Mouse (Mus musculus): ENCODE measurements around the gene Mpv17.

Gene Mpv17

DNA sequence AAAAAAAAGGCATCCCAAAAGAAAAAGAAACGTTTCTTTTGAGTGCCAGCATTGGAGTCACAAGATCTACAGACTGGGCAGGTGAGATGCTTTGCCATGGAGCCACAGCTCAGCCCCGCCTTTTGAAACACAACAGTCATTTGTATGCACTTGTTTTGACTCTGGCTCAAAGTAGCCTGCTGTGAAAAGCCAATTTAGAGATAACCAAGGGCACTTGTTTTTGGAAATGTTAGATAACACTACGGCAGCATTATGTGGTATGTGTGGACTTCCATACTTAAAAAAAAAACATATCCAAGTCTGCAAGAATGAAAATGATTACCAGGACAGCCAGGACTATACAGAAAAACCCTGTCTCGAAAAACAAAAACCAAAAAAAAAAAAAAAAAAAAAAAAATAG lies 29.6 kb upstream of the Mpv17 start:
- DNase-seq (ENCODE audit: low spot score in 2 of 2): no peak

DNA sequence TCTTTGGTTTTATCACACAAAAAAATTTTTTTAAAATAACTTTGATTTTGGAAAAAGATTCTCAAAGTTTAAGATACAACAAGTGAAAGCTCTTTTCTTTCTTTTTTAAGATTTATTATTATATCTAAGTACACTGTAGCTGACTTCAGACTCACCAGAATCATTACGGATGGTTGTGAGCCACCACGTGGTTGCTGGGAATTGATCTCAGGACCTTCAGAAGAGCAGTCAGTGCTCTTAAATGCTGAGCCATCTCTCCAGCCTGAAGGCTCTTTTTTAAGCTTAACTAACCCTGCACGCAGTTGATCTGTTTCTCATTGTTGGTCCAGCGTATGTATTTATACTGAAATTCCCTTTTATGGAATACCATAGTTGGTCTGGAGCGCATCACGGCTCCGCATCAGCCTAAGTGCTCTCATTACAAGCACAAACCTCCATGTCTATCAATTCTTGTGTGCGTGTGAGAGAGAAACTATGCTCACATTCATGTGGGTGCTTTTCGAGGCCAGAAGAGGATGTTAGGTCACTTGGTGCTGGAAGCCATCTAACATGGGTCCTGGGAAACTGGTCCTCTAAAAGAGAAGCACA lies 27.2 kb upstream of the Mpv17 start:
- no peak for DNase-seq (ENCODE audit: low spot score in 2 of 2)

DNA sequence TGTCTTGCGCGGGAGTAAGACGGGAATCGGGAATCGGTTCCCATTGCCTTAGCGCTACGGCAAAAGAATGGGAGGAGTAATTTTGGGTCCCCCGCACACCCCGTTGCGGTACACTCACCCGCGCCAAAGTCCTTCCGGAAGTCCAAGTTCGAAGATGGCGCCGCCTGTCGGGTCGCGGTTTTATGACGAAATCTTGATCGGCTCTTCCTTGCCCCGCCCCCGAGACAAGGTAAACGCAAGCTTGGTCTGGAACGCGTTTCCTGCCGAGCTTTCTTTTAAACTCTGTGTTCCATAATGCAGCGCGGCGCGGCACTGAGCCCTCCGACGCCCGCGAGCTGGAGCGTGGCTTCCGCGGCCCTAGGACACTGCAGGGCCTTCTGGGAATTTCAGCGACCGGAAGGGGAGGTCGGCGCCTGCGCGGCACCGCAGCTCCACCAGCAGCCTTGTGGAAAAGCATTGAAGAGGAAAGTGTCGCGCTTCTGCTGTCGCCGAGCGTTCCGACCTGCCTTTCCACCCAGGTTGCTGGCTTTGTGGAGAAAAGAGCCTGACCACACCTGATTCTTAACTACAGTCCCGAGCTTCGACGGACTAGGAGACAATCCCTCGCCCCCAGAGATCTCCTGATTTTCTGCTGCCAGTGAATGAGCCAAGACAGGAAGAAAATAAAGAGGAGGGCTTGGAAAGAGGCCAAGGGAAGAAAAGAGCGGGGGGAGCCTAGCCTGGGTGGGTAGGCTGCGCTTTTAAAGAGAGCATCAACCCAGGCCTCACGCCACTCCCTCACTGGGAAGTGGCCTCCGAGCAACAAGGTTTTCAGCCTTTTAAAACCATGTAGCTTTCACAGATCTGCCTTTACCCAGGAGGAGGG lies 25.9 kb upstream of the Mpv17 start, which contains the start of the genes Gm29609 and Gtf3c2:
Gene Gm29609, minus strand, starts transcription at position 146 of the 865 bp plus-strand sequence.
Gene Gtf3c2, minus strand, starts transcription at position 379 of the 865 bp plus-strand sequence.
- DNase-seq (ENCODE audit: low spot score in 2 of 2): peak; percentile 89 to 91

DNA sequence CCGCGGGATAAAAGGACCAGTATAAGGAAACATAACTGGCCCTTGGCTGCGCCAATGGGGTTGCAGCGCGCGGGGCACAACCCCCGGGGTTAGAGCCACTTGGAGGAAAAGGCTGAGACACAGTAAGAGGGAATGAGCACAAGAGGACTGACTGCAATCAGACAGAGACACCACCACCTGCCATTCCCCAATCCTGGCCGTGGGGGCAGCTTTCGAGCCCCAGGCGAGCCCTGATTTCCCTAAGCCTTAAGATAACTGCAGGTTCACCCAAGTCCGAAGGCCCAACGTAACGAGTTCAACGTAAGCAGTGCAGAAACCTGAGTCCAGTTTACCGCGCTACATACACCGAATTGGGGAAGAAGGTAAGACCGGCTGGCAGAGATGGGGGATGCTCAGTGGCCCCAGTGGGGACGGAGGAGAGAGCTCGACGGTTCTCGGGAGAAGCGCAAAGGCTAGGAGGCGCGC lies 25.3 kb upstream of the Mpv17 start:
- no peak for DNase-seq (ENCODE audit: low spot score in 2 of 2)

DNA sequence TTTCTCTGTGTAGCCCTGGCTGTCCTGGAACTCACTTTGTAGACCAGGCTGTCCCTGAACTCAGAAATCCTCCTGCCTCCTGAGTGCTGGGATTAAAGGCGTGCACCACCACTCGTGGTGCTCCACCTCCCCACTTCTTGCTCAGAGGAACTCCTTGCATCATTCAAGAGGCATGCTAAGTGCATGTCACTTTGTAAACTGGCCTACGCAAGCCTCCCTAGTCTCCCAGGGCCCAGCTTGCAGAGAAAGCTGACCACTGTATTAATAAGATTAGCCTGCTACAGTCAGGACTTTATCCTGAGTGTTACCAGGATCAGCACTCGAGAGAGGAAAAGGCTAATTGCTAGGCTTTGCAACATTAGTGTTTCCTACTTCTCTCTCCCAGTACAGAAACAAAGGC lies 14.6 kb upstream of the Mpv17 start:
- DNase-seq (ENCODE audit: low spot score in 2 of 2): no peak

DNA sequence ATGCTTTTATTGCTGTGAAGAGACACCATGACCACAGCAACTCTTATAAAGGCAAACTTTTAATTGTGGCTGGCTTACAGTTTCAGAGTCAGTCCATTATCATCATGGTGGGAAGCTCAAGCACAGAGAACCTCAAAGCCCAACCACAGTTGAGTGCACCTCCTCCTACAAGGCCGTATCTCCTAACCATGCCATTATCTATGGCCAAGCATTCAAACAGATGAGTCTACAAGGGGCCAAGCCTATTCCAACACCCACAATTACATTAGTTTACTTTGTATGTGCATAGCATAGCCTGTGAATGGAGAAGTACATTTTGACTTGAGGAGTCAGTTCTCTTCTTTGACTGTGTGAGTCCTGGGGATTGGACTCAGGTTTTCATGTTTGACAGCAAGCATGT lies 10.8 kb upstream of the Mpv17 start:
- DNase-seq (ENCODE audit: low spot score in 2 of 2): no peak

DNA sequence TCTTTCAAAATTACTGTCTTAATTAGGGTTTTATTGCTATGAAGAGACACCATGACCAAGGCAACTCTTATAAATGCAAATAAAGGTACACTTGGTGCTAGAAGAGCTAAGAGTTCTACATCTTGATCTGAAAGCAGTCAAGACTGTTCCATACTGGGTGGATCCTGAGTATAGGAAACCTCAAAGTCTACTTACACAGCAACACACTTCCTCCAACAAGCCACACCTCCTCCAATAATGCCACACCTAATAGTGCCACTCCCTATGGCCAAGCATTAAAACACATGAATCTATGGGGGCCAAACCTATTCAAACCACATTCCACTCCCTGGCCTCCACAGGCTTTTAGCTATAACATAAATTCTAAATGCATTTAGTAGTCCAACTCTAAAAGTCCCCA lies 8.4 kb upstream of the Mpv17 start:
- no peak for DNase-seq (ENCODE audit: low spot score in 2 of 2)

DNA sequence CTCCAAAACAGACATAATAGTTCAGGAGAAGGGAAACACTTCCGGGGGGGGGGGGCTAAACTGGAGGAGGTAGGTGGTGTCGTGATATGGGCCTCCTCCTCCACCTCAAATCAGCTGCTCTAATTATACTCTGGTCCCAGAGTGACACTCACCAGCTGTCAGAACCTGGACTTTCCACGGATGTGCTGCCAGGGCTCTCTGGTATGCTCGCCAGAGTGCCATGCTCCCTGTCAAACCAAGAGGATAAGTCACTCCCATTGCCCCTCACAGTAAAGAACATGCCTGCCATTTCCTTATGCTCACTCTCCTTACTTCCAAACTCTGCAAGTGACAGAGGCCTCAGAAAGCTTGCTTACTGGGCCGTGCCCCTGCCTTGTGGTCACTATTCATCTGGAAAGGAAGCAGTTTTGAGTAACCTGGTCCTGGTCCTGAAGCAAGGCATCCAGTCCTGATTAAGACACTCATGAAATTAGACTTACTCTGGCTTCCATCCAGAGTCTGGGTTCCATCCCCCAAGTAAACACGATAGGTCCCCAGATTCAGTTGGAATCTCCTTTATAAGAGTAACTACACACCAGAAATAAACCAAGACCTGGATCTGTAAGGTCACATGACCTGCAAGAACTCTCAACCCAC lies 417 bp downstream of the Mpv17 start:
- no peak for DNase-seq (ENCODE audit: low spot score in 2 of 2)

DNA sequence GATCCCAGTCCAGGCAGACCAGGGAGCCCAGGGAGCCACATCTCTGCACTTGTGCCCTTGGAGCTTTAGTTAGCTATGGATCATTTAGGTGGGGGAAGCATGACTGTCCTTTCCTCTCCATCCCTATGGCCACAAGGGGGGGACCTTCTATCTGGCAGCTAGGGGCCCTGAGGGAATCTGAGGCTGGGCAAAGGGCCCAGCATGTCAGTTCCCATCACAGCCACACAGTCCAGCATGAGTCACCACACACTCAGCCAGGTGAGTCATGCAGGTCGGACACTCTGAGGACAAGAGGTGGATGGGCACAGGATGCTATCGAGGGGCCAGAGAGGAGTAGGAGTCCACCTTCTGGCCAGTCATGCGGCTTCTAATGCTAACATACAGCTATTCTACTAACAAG lies 2.3 kb downstream of the Mpv17 start:
- DNase-seq (ENCODE audit: low spot score in 2 of 2): peak; percentile 16 to 41

DNA sequence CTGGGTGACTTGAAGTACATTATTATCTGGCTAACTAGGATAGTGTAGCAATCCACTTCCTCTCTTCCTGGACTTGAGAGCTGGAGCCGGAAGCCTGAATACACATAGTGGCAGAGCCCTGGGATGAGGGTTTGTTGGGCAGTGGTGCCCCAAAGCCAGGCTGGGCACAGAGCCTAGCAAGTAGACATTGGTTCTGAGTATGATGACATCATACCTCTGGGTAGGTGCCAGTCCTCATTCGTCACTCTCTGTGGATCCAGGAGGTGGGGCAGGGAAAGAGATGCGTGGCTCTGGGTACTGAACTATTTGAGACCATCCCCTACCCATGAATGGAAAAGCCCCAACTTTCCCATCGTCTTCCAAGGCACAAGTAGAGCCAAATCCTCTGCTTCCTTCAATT lies 4.3 kb downstream of the Mpv17 start:
- no peak for DNase-seq (ENCODE audit: low spot score in 2 of 2)

DNA sequence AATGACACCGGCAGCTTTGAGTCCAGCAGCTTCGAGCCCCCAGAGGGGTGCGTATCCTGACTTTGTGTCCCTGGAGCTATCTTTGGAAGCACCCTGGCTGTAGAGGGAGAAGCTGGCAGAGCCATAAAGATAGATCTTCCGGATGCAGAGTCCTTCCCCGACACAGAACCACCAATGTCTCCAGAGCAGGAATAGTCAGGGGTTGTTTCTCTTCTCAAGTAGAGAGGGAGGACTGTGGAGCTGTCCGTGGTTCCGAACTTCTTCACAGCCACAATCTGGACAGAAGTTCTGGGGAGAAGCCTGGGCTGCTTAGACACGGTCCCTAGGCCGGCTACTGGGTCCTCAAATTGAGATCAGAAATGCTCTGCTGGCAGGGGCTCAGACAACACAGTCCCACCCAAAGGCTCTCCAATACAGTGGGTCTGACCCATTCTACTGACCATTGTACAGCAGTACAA lies 15.1 kb downstream of the Mpv17 start:
- DNase-seq (ENCODE audit: low spot score in 2 of 2): no peak

DNA sequence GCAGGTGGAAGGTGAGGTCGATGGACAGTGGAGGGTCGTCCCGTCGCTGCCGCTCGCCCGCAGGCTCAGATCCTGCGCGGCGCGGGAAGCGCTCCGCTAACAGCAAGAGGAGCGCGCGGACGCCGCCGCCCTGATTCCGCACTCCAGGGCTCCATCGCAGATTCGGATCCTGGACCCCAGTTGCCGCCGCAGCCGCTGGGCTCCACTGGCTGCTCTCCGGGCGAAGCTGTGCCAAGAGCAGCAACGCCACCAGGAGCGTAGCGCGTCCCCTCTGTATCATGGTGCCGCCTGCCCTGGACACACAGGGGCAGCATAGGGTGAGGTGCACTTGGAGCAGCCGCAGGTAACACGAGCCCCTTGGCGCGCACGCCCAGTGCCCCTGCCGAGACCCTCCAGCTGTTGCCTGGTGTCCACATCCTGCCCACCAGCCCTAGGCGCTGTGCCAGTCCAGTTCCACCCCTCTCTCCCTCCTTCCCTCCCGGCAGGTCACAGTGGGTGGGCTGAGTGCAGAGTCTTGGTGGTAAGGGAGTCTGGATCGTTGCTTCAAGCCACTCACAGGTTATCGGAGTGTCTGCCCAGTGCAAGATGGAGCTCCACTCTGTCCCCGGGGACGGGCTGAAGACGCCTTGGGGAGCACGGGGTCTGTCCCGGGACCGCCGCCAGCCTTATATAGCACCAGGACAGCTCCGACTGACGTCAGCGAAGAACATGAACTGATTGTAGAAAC lies 15.6 kb downstream of the Mpv17 start, which contains the start of gene Ucn:
Gene Ucn, minus strand, starts transcription at position 589 of the 727 bp plus-strand sequence.
- DNase-seq (ENCODE audit: low spot score in 2 of 2): no peak

DNA sequence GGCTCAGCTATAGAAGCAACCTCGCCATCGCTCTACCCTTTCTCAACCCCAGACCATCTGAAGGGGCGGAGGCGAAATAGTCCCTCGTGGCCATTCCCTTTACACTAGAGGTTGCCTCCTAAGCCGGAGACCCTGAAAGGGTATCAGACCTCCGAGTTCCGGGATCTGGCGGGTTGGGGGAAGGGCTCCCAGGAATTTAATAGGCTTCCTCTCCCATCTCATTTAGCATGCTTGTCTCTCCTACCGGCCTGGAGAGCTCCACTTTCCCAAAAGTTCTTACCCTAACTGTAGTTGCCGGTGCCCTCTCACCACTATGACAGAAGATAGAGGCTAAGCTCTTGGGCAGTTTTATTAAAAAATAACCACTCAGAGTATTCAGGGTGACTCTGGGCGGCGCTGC lies 16.4 kb downstream of the Mpv17 start:
- DNase-seq (ENCODE audit: low spot score in 2 of 2): no peak

DNA sequence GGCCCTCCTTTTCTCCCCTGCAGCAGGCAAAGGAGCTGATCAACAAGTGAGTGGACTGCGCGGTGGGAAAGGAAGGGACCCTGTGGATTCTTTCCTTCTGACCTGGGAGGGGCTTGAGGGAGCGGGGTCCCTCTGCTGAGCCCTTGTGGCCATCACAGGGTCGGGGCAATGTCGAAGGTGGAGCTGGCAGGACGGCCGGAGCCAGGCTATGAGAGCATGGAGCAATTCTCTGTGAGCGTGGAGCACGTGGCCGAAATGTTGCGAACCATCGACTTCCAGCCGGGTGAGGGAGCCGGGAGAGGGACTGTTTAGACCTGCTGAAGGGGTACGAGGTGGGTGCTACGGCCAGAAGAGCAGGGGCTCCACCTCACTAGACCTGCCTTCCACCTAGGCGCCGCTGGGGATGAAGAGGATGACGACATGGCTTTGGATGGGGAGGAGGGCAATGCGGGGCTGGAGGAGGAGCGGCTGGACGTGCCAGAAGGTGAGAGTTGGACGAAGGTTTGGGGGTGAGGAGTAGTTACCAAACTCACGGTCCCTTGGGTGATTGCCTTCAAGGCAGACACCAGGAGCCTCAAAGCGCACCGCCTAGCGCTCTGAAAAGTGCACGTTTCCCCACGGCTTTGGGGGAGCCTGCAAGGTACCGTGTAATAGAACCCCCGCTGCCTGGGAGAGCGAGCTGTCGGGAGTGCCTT lies 17.2 kb downstream of the Mpv17 start:
- DNase-seq (ENCODE audit: low spot score in 2 of 2): no peak

DNA sequence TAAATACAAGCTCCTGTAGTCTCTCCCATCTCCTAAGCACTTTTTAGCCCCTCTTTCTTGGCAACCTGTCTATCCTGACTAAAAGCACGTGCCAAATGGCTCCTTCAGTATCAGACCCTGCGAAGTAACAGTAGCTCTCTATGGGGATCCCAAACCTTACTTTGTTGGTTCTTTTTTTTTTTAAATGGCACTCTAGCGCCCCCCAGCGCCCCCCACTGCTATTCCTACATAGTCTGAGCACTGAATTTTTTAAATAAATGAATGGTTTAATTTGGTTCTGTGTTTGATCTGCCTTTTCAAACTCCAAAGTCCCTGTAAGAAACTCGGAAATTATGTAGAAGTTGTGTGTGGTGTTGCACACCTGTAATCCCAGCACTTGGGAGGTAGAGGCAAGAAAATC lies 28.0 kb downstream of the Mpv17 start:
- no peak for DNase-seq (ENCODE audit: low spot score in 2 of 2)

DNA sequence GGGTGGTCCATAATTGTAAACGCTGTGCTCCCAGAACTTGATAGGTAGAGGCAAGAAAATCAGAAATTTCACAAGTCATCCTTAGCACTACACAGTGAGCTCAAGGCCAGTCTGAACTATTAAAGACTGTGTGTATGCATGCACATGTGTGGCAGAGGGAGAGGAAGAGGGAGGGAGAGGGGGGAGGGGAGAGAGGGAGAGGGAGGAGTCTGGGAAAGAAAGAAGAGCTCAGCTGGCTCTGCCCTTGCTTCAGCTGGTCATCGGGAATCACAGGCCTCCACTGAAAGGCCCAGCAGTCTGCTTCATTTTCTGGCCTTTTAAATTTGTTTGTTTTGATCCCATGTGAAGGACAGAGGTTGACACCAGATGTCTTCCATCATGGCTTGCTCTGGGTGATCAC lies 30.6 kb downstream of the Mpv17 start:
- DNase-seq (ENCODE audit: low spot score in 2 of 2): no peak

DNA sequence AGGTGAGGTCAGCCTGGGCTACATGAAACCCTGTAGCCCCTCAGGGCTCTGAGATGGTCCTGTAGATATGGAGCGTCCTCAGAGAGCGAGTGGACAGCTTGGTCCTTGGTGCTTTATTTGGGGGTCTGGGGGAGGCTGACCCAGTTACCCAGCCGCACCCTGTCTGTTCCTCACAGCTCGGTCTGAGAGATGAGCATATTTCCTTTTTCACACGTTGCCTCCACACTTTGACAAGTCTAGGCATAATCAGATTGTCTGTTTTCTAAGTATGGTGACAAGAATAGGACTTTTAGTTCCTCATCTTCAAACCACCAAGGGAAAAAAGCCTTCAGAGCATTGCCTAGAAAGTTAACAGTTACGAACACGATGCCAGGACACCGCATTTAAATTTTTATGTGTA lies 32.9 kb downstream of the Mpv17 start:
- no peak for DNase-seq (ENCODE audit: low spot score in 2 of 2)

DNA sequence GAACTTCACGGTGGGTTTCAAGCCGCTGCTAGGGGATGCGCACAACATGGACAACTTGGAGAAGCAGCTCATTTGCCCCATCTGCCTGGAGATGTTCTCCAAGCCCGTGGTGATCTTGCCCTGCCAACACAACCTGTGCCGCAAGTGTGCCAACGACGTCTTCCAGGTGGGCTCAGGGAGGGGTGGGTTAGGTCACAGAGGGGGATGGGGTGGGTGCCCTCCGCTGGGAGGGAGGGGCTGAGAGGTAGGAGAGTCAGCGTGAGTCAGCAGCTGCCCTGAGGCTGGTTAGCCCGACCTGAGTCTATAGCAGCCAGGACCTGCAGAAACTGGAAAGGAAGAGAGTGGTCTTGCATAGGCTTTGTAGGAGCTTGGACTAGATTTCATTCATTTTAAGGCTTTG lies 37.1 kb downstream of the Mpv17 start:
- DNase-seq (ENCODE audit: low spot score in 2 of 2): no peak

DNA sequence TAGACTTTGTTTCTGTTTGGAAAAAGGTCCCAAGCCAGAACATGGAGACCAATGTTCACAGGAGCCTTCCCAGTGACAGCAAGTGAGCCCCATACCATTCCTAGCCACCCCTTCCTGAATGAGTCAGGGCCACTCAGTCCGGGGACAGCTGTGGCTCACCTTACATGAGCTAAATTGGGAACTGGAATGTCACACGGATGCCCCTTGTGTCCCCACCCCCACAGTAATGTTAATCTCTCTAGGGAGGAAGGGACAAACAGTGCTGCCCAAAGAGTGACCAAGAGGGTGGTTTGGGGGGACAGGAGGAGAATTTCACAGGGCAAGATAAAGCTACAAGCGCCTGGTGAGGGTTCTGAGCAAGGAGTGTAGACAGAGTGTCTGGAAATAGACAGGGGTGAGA lies 37.7 kb downstream of the Mpv17 start, which contains the start of gene Trim54:
Gene Trim54, plus strand, starts transcription at position 359 of the 400 bp plus-strand sequence.
- no peak for DNase-seq (ENCODE audit: low spot score in 2 of 2)

DNA sequence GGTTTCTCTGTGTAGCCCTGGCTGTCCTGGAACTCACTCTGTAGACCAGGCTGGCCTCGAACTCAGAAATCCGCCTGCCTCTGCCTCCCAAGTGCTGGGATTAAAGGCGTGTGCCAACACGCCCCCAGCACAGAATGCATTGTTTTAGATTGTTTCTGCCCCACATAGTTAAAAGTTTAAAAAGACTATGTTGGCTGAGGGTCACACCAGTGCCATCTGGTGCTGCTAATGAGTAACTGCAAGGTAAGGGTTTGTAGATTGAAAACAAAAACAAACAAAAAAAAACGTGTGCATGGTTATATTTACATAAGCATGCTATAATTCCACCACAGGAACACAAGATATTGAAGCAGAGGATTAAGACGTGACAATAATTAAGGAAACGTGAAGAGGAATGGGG lies 43.3 kb downstream of the Mpv17 start:
- DNase-seq (ENCODE audit: low spot score in 2 of 2): no peak

DNA sequence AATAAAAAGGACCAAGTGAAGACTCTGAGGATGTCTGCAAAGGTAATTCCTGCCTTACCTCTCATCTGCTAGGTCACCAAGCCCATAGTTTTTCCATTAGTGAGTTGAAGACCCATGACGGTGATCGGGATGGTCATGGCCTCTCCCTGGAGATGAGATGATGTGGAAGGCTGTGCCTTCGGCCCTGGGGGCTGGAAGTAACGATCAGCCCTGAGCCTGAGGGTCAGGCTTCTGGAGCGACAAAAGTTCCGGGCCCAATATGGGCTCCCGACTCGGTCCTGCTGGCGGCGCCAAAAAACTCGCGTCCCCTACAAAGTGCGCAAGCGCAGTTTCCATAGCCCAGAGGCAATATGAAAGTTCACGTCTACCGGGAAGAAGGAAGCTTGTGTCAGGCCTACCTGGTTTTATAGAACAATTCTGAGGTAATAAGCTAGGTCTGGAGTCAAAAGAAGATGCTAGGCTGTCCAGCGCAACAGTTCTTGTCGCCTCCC lies 46.0 kb downstream of the Mpv17 start, which contains the start of gene Slc30a3:
Gene Slc30a3, minus strand, starts transcription at position 238 of the 491 bp plus-strand sequence.
- no peak for DNase-seq (ENCODE audit: low spot score in 2 of 2)

Measured in urinary bladder, postnatal 36 days (tissue).